ENCODE assay signal across 29 mouse cellular contexts in genomic region chr8:46578794-46579193, GRCm38 (mm10).
"Had no signal": no experiment of that assay in that cellular context is flagged by ENCODE, and none has a peak within 500 bp of the region (broad histone marks: within the 10 kb centered on the region; RNA-seq: fewer than 3 reads in every experiment).

No protein-coding gene starts in this region.

- H3K4me2 ChIP-seq: heart, embryonic 13.5 days; heart, embryonic 15.5 days; hindbrain, embryonic 12.5 days; hindbrain, embryonic 13.5 days; hindbrain, embryonic 14.5 days; hindbrain, embryonic 15.5 days; intestine, embryonic 15.5 days; kidney, embryonic 15.5 days had no signal

- H3K9me3 ChIP-seq: heart, embryonic 13.5 days; heart, embryonic 15.5 days; hindbrain, embryonic 10.5 days; hindbrain, embryonic 12.5 days; hindbrain, embryonic 13.5 days; hindbrain, embryonic 15.5 days; intestine, embryonic 15.5 days; kidney, embryonic 15.5 days had no signal

- DNase-seq: heart, postnatal 10 days; heart, postnatal 14 days; heart, postnatal 36 days; heart, postnatal 4 days; kidney, adult 11 months; kidney, adult 18-20 months; kidney, adult 2 months; kidney, adult 8-10 months; kidney, adult 9 months; kidney, postnatal 10 days; kidney, postnatal 14 days; kidney, postnatal 25 days; kidney, postnatal 36 days; kidney, postnatal 4 days; layer of hippocampus, adult 9-11 months; layer of hippocampus, postnatal 36 days had no signal

- H3K27me3 ChIP-seq: heart, embryonic 13.5 days; heart, embryonic 15.5 days; hindbrain, embryonic 12.5 days; hindbrain, embryonic 13.5 days; hindbrain, embryonic 15.5 days; intestine, embryonic 15.5 days; kidney, embryonic 15.5 days had no signal

- H3K4me1 ChIP-seq: heart, embryonic 13.5 days; heart, embryonic 15.5 days; hindbrain, embryonic 10.5 days; hindbrain, embryonic 12.5 days; hindbrain, embryonic 13.5 days; hindbrain, embryonic 15.5 days; intestine, embryonic 15.5 days; kidney, embryonic 15.5 days had no signal

- H3K9ac ChIP-seq: heart, embryonic 13.5 days; heart, embryonic 15.5 days; hindbrain, embryonic 12.5 days; hindbrain, embryonic 13.5 days; hindbrain, embryonic 14.5 days; hindbrain, embryonic 15.5 days; intestine, embryonic 15.5 days; kidney, embryonic 15.5 days had no signal

- H3K27ac ChIP-seq: heart, embryonic 13.5 days; heart, embryonic 15.5 days; hindbrain, embryonic 10.5 days; hindbrain, embryonic 12.5 days; hindbrain, embryonic 13.5 days; hindbrain, embryonic 14.5 days; hindbrain, embryonic 15.5 days; hindbrain, postnatal 0 days; intestine, embryonic 15.5 days; kidney, embryonic 15.5 days; kidney, postnatal 0 days; layer of hippocampus, adult 2 months; left cerebral cortex, adult 2 months had no signal

- H3K4me3 ChIP-seq: heart, embryonic 13.5 days; heart, embryonic 15.5 days; hindbrain, embryonic 10.5 days; hindbrain, embryonic 12.5 days; hindbrain, embryonic 13.5 days; hindbrain, embryonic 15.5 days; intestine, embryonic 15.5 days; kidney, embryonic 15.5 days; layer of hippocampus, adult 2 months; left cerebral cortex, adult 2 months had no signal
